Mouse (Mus musculus) megakaryocyte, adult 5-6 weeks (primary cell): ENCODE data around the gene Rps15a. TPM values are rescaled to one million over a fixed set of nuclear protein-coding genes. Genes with fewer than 3 reads are reported as not detected.

Experiments
- ATAC-seq: 2 replicates; pipeline ENCODE4 v1.8.0; 2016; ENCODE audit warnings: mild to moderate bottlenecking, inconsistent platforms; ENCODE audit not compliant: poor library complexity, severe bottlenecking
- total RNA-seq, 2 experiments: library from RNA; stranded (forward) in 1 of 2; stranded (reverse) in 1 of 2; fragments of 153-499, 151-499 nt in 1 of 2; fragments of 221-1000, 200-1000 nt in 1 of 2; gene quantifications; 2 replicates each; pipeline versions ENCODE4 v1.2.3 to v1.2.4; 2015 to 2017

Rps15a gene
- 1,555 and 1,680 TPM in 2 replicates for total RNA-seq (2015)
- total RNA-seq (2017): 559 and 757 TPM in 2 replicates

- peak; percentile 84 for ATAC-seq
Observed at GRCm38 (mm10) chr7:118115877-118116568, at the start of gene Rps15a. TSS of gene Rps15a (minus strand) at chr7:118116188.

- no peak for ATAC-seq
Observed at GRCm38 (mm10) chr7:118163006-118163405, 47.0 kb upstream of the Rps15a start.

- no peak for ATAC-seq
Observed at GRCm38 (mm10) chr7:118160121-118160520, 44.1 kb upstream of the Rps15a start.

- no peak for ATAC-seq
Observed at GRCm38 (mm10) chr7:118156461-118156860, 40.5 kb upstream of the Rps15a start.

- no peak for ATAC-seq
Observed at GRCm38 (mm10) chr7:118154150-118154549, 38.2 kb upstream of the Rps15a start.

GRCm38 (mm10) chr7:118143602-118144001 is 27.6 kb upstream of the Rps15a start:
- no peak for ATAC-seq

- no peak for ATAC-seq
Observed at GRCm38 (mm10) chr7:118143123-118143522, 27.1 kb upstream of the Rps15a start.

- no peak for ATAC-seq
Observed at GRCm38 (mm10) chr7:118141271-118141670, 25.3 kb upstream of the Rps15a start.

- no peak for ATAC-seq
Observed at GRCm38 (mm10) chr7:118135128-118135527, 19.1 kb upstream of the Rps15a start.

- peak; percentile 94 for ATAC-seq
Observed at GRCm38 (mm10) chr7:118129430-118130041, 13.5 kb upstream of the Rps15a start, which contains the start of gene Arl6ip1. TSS of gene Arl6ip1 (minus strand) at chr7:118129662.

- ATAC-seq: peak; percentile 58
Observed at GRCm38 (mm10) chr7:118128925-118129429, 13.0 kb upstream of the Rps15a start.

- ATAC-seq: no peak
Observed at GRCm38 (mm10) chr7:118126219-118126875, 10.4 kb upstream of the Rps15a start.

GRCm38 (mm10) chr7:118125736-118126135 is 9.7 kb upstream of the Rps15a start:
- ATAC-seq: no peak

- no peak for ATAC-seq
Observed at GRCm38 (mm10) chr7:118123512-118124411, 7.8 kb upstream of the Rps15a start.

GRCm38 (mm10) chr7:118122235-118122634 is 6.2 kb upstream of the Rps15a start:
- ATAC-seq: no peak

GRCm38 (mm10) chr7:118120654-118121053 is 4.7 kb upstream of the Rps15a start:
- ATAC-seq: no peak

GRCm38 (mm10) chr7:118119946-118120345 is 4.0 kb upstream of the Rps15a start:
- ATAC-seq: no peak

- no peak for ATAC-seq
Observed at GRCm38 (mm10) chr7:118119142-118119541, 3.2 kb upstream of the Rps15a start.

GRCm38 (mm10) chr7:118118426-118118825 is 2.4 kb upstream of the Rps15a start:
- no peak for ATAC-seq

- ATAC-seq: peak; percentile 20
Observed at GRCm38 (mm10) chr7:118117539-118118210, 1.7 kb upstream of the Rps15a start.
